Mouse (Mus musculus): ENCODE measurements around the gene Rftn1. TPM values are rescaled to one million over a fixed set of nuclear protein-coding genes. Genes with fewer than 3 reads are reported as not detected.
"Not testable (repeated sequence)": the region's sequence is repeated elsewhere in the genome, so short reads cannot be mapped to it uniquely, and the experiment has no call there.

Gene Rftn1
- polyA plus RNA-seq, 1 experiment from 2014 or later = 9.4 TPM

DNA sequence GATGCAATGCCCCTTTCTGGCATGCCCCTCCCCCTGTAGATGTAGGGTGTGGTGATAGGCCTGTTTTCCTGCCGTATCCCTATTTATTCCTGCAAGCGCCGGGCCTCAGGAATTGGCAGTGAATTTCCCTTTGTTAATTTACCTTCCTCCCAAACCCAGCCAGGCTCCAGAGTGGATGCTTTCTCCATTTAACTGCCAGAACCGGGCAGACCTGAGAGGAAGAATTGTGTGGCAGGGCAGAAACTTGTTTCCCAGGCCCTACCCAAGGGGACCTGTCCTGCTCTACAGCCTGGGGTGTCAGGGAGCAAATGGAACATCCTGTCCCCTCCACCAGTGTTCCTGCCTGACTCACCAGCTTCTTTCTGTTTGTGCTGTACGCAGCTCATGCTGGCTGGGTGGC lies 34.2 kb upstream of the Rftn1 start:
- H3K9ac ChIP-seq (replicated peaks) = no peak overlapping the region
- H3K9me3 ChIP-seq = no peaks in the 10 kb centered on the region
- WGBS = 65% methylated on average over 5 of the region's 5 CpGs
- no peaks in the 10 kb centered on the region for H3K36me3 ChIP-seq
- H3K4me1 ChIP-seq (replicated peaks) = no peaks in the 10 kb centered on the region
- no peaks in the 10 kb centered on the region for H3K27me3 ChIP-seq
- H3K27ac ChIP-seq = no peak overlapping the region
- no peak for ATAC-seq (ENCODE audit: insufficient number of reproducible peaks, insufficient read depth, low FRiP score, low TSS enrichment, low read depth)
- H3K4me3 ChIP-seq (replicated peaks) = no peak overlapping the region
- no peak overlapping the region for H3K4me2 ChIP-seq

DNA sequence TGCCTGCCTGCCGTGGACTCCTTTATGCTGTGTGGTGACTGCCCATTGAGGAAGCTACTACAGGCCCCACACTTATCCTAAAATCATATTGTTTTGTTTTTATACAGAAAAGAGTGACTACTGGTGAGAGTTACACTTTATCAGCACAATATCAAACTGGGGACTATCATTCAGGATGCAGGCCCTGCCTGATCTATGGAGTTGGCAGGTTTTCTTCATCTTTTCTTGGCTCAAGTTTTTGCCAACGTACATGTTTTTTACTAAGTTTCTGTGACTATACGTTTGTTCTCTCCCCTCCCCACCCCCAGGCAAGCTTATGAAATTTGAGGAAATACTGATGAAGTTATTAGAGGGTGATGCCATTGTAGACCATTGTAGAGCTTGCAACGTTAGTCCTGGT lies 27.5 kb upstream of the Rftn1 start:
- 69% methylated on average over 4 of the region's 4 CpGs for WGBS
- no peak overlapping the region for H3K4me2 ChIP-seq
- H3K27ac ChIP-seq = no peak overlapping the region
- H3K4me3 ChIP-seq (replicated peaks) = no peak overlapping the region
- no peak overlapping the region for H3K9ac ChIP-seq (replicated peaks)
- no peaks in the 10 kb centered on the region for H3K36me3 ChIP-seq
- ATAC-seq (ENCODE audit: insufficient number of reproducible peaks, insufficient read depth, low FRiP score, low TSS enrichment, low read depth) = no peak
- no peaks in the 10 kb centered on the region for H3K27me3 ChIP-seq
- H3K4me1 ChIP-seq (replicated peaks) = no peaks in the 10 kb centered on the region
- no peaks in the 10 kb centered on the region for H3K9me3 ChIP-seq

DNA sequence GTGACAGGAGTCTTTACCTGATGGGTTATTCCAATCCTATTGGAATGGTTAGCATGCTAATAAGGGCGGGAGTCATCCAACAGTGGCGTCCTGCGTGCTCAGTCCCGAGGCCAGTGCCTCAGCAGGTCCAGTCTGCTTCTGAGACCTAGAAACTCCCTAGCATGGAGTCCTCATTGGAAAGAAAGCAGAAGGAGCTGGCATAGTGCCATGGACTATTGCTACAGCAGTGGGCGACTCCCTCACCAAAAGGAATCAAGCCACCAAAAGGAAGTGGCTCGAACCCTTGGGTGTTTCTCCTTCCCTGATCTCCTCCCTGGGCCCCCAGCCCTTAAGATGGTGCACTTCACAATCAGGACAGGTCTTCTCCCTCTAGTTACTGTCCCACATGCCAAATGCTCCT lies 24.6 kb upstream of the Rftn1 start:
- Histone ChIP-seq H3K27ac (no peak overlapping the region), H3K4me2 (no peak overlapping the region), H3K36me3 (no peaks in the 10 kb centered on the region), H3K9me3 (no peaks in the 10 kb centered on the region), H3K4me3 (replicated peaks) (no peak overlapping the region), H3K4me1 (replicated peaks) (no peaks in the 10 kb centered on the region), H3K27me3 (no peaks in the 10 kb centered on the region), H3K9ac (replicated peaks) (no peak overlapping the region)
- 89% methylated on average over 6 of the region's 6 CpGs for WGBS
- no peak for ATAC-seq (ENCODE audit: insufficient number of reproducible peaks, insufficient read depth, low FRiP score, low TSS enrichment, low read depth)

DNA sequence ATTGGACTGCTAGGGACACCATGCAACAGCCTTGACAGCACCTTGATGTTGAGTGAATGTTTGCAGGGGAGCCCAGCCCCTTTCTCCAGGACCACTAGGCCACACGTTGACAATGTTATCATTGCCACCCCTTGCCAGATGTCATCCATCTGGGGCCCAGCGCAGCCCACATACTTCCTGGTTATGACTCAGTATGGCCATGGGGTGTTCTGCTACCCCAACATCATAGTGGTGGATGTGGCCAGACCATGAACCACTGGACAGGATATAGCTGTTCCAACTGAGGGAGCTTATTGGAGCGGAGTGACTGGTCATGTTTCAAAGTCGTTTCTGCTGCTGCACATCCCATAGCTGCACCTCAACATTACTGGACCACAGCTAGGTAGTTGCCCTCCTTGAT lies 22.6 kb upstream of the Rftn1 start:
- H3K4me3 ChIP-seq (replicated peaks) = no peak overlapping the region
- no peak overlapping the region for H3K4me2 ChIP-seq
- no peak for ATAC-seq (ENCODE audit: insufficient number of reproducible peaks, insufficient read depth, low FRiP score, low TSS enrichment, low read depth)
- H3K27ac ChIP-seq = no peak overlapping the region
- no peaks in the 10 kb centered on the region for H3K27me3 ChIP-seq
- H3K36me3 ChIP-seq = no peaks in the 10 kb centered on the region
- H3K9ac ChIP-seq (replicated peaks) = no peak overlapping the region
- no peaks in the 10 kb centered on the region for H3K4me1 ChIP-seq (replicated peaks)
- H3K9me3 ChIP-seq = no peaks in the 10 kb centered on the region
- 80% methylated on average over 4 of the region's 4 CpGs for WGBS

DNA sequence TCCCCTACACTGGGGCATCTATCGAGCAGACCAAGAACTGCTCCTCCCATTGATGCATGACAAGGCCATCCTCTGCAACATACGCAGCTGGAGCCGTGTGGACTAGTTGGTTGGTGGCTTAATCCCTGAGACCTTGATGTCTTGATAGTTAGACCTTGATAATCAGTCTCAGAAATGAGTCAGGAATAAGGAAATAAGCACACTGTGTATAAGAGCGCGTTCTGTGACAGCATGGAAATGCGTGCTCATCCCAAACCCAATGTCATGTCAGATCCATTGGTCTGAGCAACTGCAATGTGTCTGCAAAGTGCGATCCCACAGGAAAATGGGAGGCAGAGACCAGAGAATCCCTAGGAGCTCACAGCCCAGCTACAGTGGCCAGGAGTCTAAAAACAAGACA lies 21.3 kb upstream of the Rftn1 start:
- no peak overlapping the region for H3K27ac ChIP-seq
- 90% methylated on average over 7 of the region's 7 CpGs for WGBS
- no peaks in the 10 kb centered on the region for H3K27me3 ChIP-seq
- H3K36me3 ChIP-seq = no peaks in the 10 kb centered on the region
- H3K4me1 ChIP-seq (replicated peaks) = no peaks in the 10 kb centered on the region
- ATAC-seq (ENCODE audit: insufficient number of reproducible peaks, insufficient read depth, low FRiP score, low TSS enrichment, low read depth) = no peak
- H3K4me3 ChIP-seq (replicated peaks) = no peak overlapping the region
- H3K4me2 ChIP-seq = no peak overlapping the region
- no peaks in the 10 kb centered on the region for H3K9me3 ChIP-seq
- no peak overlapping the region for H3K9ac ChIP-seq (replicated peaks)

DNA sequence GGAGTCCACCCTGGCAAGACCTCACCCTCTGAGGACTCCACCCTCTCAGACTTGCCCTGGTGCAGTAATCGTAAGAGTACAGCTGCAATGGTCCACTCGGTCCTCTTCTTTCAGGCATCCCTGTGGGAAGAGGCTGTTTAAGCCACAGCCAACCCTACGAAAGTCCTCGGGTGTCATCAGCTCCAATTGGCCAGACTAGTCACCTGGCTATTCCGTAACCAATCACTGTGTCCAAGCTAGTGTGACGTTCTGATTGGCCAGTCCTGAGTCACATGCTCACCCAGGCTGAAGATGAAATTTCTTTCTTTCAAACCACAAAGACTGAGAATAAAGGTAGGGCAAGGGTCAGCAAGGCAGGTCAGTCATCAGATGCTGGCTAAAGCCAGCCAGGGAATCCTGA lies 19.4 kb upstream of the Rftn1 start:
- WGBS = 84% methylated on average over 6 of the region's 6 CpGs
- Histone ChIP-seq H3K27me3 (no peaks in the 10 kb centered on the region), H3K27ac (no peak overlapping the region)

DNA sequence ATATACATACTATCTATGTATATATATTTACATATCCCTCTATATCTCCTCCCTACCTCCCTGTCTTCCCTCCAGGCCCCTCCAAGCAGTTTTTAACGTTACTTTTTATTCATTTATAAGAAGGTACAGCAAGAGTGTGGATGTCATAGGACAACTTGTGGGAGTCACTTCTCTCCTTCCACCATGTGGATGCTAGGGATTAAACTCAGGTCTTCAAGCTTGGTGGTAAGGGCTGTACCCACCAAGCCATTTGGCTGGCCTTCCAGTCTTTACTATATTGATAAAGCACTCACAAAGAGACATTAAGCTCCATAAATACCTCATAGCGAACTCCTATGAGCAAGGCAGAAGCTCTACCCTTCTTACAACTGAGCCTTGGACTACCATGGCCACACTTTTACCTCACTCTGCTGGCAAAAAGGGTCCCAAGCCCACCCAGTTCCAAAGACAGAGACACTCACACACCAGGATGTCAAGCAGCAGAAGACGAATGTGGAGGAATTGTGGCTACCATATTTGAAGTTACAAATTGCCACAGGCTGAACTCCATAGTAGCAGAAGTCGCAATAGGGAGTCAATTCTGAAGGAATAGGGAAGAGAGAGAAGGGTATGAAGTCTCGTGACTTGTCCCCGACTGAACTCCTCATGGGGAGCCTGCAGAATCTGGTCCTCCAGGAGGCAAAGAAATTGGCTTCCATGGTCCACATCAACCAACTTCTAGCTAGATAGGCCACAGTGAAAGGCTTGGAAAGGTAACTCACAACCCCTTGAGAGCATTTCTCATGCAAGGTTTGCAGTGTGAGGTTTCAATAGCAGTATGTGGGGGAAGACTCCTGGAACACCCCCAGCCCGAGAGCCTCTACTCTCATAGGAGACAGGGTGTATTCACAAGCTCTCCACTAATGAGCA lies 17.9 kb upstream of the Rftn1 start:
- Histone ChIP-seq H3K36me3 (no peaks in the 10 kb centered on the region), H3K4me2 (no peak overlapping the region), H3K27me3 (no peaks in the 10 kb centered on the region), H3K4me3 (replicated peaks) (no peak overlapping the region), H3K4me1 (replicated peaks) (no peaks in the 10 kb centered on the region), H3K27ac (no peak overlapping the region), H3K9me3 (no peaks in the 10 kb centered on the region), H3K9ac (replicated peaks) (no peak overlapping the region)
- WGBS = 90% methylated on average over 7 of the region's 7 CpGs
- no peak for ATAC-seq (ENCODE audit: insufficient number of reproducible peaks, insufficient read depth, low FRiP score, low TSS enrichment, low read depth)

More for the DNA sequence above, 19.4 kb upstream of the Rftn1 start:
- Histone ChIP-seq H3K9ac (replicated peaks) (no peak overlapping the region), H3K4me1 (replicated peaks) (no peaks in the 10 kb centered on the region), H3K36me3 (no peaks in the 10 kb centered on the region), H3K4me3 (replicated peaks) (no peak overlapping the region), H3K9me3 (no peaks in the 10 kb centered on the region), H3K4me2 (no peak overlapping the region)
- ATAC-seq (ENCODE audit: insufficient number of reproducible peaks, insufficient read depth, low FRiP score, low TSS enrichment, low read depth) = no peak

DNA sequence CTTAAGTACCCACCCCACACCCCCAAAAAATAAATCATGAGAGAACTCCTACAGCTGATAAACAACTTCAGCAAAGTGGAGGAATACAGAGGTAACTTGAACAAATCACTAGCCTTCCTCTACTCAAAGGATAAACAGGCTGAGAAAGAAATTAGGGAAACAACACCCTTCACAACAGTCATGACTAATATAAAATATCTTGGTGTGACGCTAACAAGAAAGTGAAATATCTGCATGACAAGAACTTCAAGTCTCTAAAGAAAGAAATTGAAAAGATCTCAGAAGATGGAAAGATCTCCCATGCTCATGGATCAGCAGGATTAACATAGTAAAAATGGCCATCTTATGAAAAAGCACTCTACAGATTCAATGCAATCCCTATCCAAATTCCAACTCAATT lies 15.8 kb upstream of the Rftn1 start:
- not testable (repeated sequence) for H3K4me3 ChIP-seq (replicated peaks); H3K9me3 ChIP-seq; H3K9ac ChIP-seq (replicated peaks); H3K27me3 ChIP-seq; H3K36me3 ChIP-seq; H3K4me2 ChIP-seq; H3K4me1 ChIP-seq (replicated peaks); H3K27ac ChIP-seq; ATAC-seq (ENCODE audit: insufficient number of reproducible peaks, insufficient read depth, low FRiP score, low TSS enrichment, low read depth)
- 89% methylated on average over 1 of the region's 1 CpGs for WGBS

DNA sequence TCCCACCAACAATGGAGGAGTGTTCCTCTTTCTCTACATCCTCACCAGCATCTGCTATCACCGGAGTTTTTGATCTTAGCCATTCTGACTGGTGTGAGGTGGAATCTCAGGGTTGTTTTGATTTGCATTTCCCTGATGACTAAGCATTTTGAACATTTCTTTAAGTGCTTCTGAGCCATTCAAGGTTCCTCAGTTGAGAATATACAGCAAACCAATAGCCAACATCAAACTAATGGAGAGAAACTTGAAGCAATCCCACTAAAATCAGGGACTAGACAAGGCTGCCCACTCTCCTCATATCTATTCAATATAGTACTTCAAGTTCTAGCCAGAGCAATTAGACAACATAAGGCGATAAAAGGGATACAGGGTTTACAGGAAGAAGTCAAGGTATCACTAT lies 15.4 kb upstream of the Rftn1 start:
- not testable (repeated sequence) for ATAC-seq (ENCODE audit: insufficient number of reproducible peaks, insufficient read depth, low FRiP score, low TSS enrichment, low read depth); H3K27me3 ChIP-seq; H3K9ac ChIP-seq (replicated peaks); H3K4me1 ChIP-seq (replicated peaks); H3K27ac ChIP-seq; H3K36me3 ChIP-seq; H3K4me2 ChIP-seq; H3K9me3 ChIP-seq; H3K4me3 ChIP-seq (replicated peaks)
- 84% methylated on average over 2 of the region's 2 CpGs for WGBS

DNA sequence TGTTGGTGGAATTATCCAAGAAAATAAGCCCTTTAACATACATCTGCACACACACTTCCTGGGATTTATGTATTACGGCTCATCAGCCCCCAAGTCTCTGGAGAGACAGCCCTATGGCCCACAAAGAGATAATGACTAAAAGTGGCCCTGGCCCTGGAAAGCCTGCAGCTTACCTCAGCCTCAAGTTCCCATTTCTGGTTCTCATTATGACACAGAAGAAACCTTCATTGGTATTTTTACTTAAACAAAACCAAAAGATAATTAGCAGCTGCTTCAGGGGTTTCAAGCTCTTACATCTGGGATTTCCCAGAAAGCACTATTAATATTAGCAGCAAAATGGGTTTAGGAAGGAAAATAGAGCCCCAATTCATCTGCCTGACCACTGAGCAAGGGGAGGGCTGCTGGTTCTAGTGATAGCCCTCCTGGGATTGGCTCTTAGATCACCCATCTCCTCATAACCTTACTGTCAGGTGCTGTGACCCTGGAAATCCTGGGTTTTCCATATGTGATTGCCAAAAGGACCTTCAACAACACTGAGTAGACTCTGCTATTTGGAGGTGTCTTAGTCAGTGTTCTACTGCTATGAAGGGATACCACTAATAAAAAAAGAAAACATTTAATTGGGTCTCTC lies 14.8 kb upstream of the Rftn1 start:
- Histone ChIP-seq H3K4me1 (replicated peaks) (no peaks in the 10 kb centered on the region), H3K27ac (no peak overlapping the region), H3K27me3 (no peaks in the 10 kb centered on the region), H3K36me3 (no peaks in the 10 kb centered on the region), H3K4me3 (replicated peaks) (no peak overlapping the region), H3K9ac (replicated peaks) (no peak overlapping the region), H3K4me2 (no peak overlapping the region), H3K9me3 (no peaks in the 10 kb centered on the region)
- ATAC-seq (ENCODE audit: insufficient number of reproducible peaks, insufficient read depth, low FRiP score, low TSS enrichment, low read depth) = no peak
- 79% methylated on average over 1 of the region's 1 CpGs for WGBS

DNA sequence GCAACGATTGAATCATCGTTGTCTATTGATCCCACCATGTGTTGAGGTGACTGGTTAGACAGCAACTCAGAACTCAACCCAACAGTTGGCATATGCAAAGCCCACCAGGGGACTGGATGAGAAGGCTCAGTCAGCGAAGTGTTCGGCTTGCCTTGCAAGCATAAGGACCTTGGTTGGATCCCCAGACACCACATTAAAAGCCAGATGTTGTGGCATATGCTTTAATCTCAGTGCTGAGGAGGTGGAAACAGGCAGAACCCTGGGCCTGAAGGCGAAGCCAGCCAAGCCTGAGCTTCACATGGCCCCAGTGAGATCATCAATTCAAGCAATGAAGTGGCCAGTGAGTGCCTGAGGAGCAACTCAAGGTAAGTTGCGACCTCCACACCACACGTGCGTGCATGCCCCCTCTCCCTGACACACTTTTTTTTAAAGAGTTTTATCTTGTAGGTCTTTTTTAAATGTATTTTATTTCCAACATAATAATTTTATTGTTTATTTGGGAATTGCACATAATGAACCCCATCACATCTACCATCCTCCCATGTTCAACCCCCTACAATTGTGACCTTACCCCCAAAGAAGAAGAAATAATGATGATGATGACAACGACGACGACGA lies 11.5 kb upstream of the Rftn1 start:
- ATAC-seq (ENCODE audit: insufficient number of reproducible peaks, insufficient read depth, low FRiP score, low TSS enrichment, low read depth) = no peak
- H3K4me2 ChIP-seq = no peak overlapping the region
- H3K4me1 ChIP-seq (replicated peaks) = no peaks in the 10 kb centered on the region
- no peak overlapping the region for H3K9ac ChIP-seq (replicated peaks)
- H3K36me3 ChIP-seq = no peaks in the 10 kb centered on the region
- 79% methylated on average over 12 of the region's 12 CpGs for WGBS
- no peaks in the 10 kb centered on the region for H3K9me3 ChIP-seq
- no peak overlapping the region for H3K27ac ChIP-seq
- H3K27me3 ChIP-seq = no peaks in the 10 kb centered on the region
- H3K4me3 ChIP-seq (replicated peaks) = no peak overlapping the region

Data from limb, embryonic 12.5 days (tissue).